Mouse (Mus musculus) CH12.LX (cell line): ENCODE measurements around the gene Tcte1. TPM values are rescaled to one million over a fixed set of nuclear protein-coding genes. Genes with fewer than 3 reads are reported as not detected.

Experiments used
- DNase-seq: peaks from one replicate; pipeline ENCODE4 v3.0.0-alpha.2; 2013; ENCODE audit errors: extremely low read depth
- H3K27ac ChIP-seq: 2 replicates; pipeline ENCODE4 v1.5.1; 2012; ENCODE audit warnings: low read depth, mild to moderate bottlenecking, control low read depth, moderate library complexity; ENCODE audit not compliant: insufficient read depth
- H3K27me3 ChIP-seq: replicated peaks from 2 replicates; pipeline ENCODE3; 2012; ENCODE audit warnings: inconsistent platforms
- H3K36me3 ChIP-seq, 2 experiments: replicated peaks in 1 of 2; 2 replicates each; pipeline versions ENCODE3 to v1.6.1; 2012; ENCODE audit warnings: inconsistent platforms in 1 of 2, low read length in 1 of 2, mild to moderate bottlenecking in 1 of 2, mixed read lengths in 1 of 2, moderate library complexity in 1 of 2; ENCODE audit not compliant: control insufficient read depth in 1 of 2, insufficient read depth in 1 of 2
- H3K4me1 ChIP-seq, 2 experiments: 2 replicates each; pipeline ENCODE4 v1.6.1; 2012; ENCODE audit warnings: inconsistent platforms in 1 of 2, moderate library complexity in 1 of 2; ENCODE audit not compliant: insufficient read depth in 2 of 2, control insufficient read depth in 1 of 2
- H3K4me2 ChIP-seq: 2 replicates; pipeline ENCODE4 v1.6.1; 2012; ENCODE audit warnings: low read depth, mild to moderate bottlenecking, control low read depth; ENCODE audit not compliant: poor library complexity, insufficient read depth, severe bottlenecking
- H3K4me3 ChIP-seq, 3 experiments: fragments of 150-350 bp in 1 of 3; sonication (generic) in 1 of 3; replicated peaks in 1 of 3; 2 replicates each; pipeline versions ENCODE3 to v1.5.1; 2011 to 2012; ENCODE audit warnings: low read depth in 2 of 3, low read length in 2 of 3, mild to moderate bottlenecking in 2 of 3, moderate library complexity in 2 of 3, control low read depth in 1 of 3, improper control_type of control experiment in 1 of 3, inconsistent platforms in 1 of 3, mixed read lengths in 1 of 3; ENCODE audit not compliant: poor library complexity in 1 of 3
- H3K79me2 ChIP-seq: replicated peaks from 2 replicates; pipeline ENCODE4 v1.6.1; 2012; ENCODE audit warnings: mild to moderate bottlenecking, moderate library complexity; ENCODE audit not compliant: control insufficient read depth, poor library complexity, insufficient read depth, severe bottlenecking; ENCODE audit errors: extremely low read depth
- H3K9ac ChIP-seq: 2 replicates; pipeline ENCODE4 v1.6.1; 2012; ENCODE audit warnings: low read depth, mild to moderate bottlenecking, control low read depth, moderate library complexity; ENCODE audit not compliant: insufficient read depth
- H3K9me3 ChIP-seq: replicated peaks from 2 replicates; pipeline ENCODE3; 2012; ENCODE audit warnings: low read length, inconsistent platforms, mixed read lengths
- BHLHE40 ChIP-seq: IDR thresholded peaks from 2 replicates; pipeline ENCODE4 v1.6.1; 2011; ENCODE audit warnings: mild to moderate bottlenecking, low read depth, low read length, improper control_type of control experiment
- CHD1 ChIP-seq: IDR thresholded peaks from 2 replicates; pipeline ENCODE4 v1.6.1; 2012; ENCODE audit warnings: low read depth, low read length, improper control_type of control experiment, inconsistent platforms
- CHD2 ChIP-seq: IDR thresholded peaks from 2 replicates; pipeline ENCODE4 v1.6.1; 2011; ENCODE audit warnings: low read length, improper control_type of control experiment
- CTCF ChIP-seq, 2 experiments: IDR thresholded peaks in 1 of 2; conservative IDR thresholded peaks in 1 of 2; 2 replicates each; pipeline ENCODE4 v1.5.1; 2011 to 2012; ENCODE audit warnings: low read depth in 2 of 2, low read length in 2 of 2, improper control_type of control experiment in 1 of 2, inconsistent platforms in 1 of 2, mild to moderate bottlenecking in 1 of 2, moderate library complexity in 1 of 2
- E2F4 ChIP-seq: IDR thresholded peaks from 2 replicates; pipeline ENCODE4 v1.6.1; 2011; ENCODE audit warnings: low read depth, low read length, improper control_type of control experiment; ENCODE audit not compliant: insufficient replicate concordance
- ELF1 ChIP-seq: IDR thresholded peaks from 2 replicates; pipeline ENCODE4 v1.6.1; 2014; ENCODE audit warnings: low read depth, mild to moderate bottlenecking, inconsistent platforms, low read length, improper control_type of control experiment
- EP300 ChIP-seq: IDR thresholded peaks from 2 replicates; pipeline ENCODE4 v1.6.1; 2011; ENCODE audit warnings: low read length, improper control_type of control experiment
- ETS1 ChIP-seq: conservative IDR thresholded peaks from 2 replicates; pipeline ENCODE4 v1.6.1; 2012; ENCODE audit warnings: low read depth, mild to moderate bottlenecking, inconsistent platforms, low read length, improper control_type of control experiment, moderate library complexity
- GABPA ChIP-seq: IDR thresholded peaks from 2 replicates; pipeline ENCODE4 v1.6.1; 2012; ENCODE audit warnings: low read depth, low read length, improper control_type of control experiment, inconsistent platforms; ENCODE audit not compliant: insufficient replicate concordance
- HCFC1 ChIP-seq: IDR thresholded peaks from 2 replicates; pipeline ENCODE4 v1.6.1; 2012; ENCODE audit warnings: low read depth, mild to moderate bottlenecking, inconsistent platforms, low read length, improper control_type of control experiment
- IRF4 ChIP-seq: IDR thresholded peaks from 2 replicates; pipeline ENCODE4 v1.6.1; 2014; ENCODE audit warnings: low read depth, mild to moderate bottlenecking, inconsistent platforms, low read length, improper control_type of control experiment
- JUN ChIP-seq: IDR thresholded peaks from 2 replicates; pipeline ENCODE4 v1.6.1; 2011; ENCODE audit warnings: low read depth, mild to moderate bottlenecking, low read length, improper control_type of control experiment, moderate library complexity; ENCODE audit not compliant: insufficient read depth
- JUND ChIP-seq: conservative IDR thresholded peaks from 2 replicates; pipeline ENCODE4 v1.6.1; 2011; ENCODE audit warnings: low read depth, low read length, improper control_type of control experiment
- KAT2A ChIP-seq: IDR thresholded peaks from 2 replicates; pipeline ENCODE4 v1.6.1; 2012; ENCODE audit warnings: low read length, improper control_type of control experiment, inconsistent platforms; ENCODE audit not compliant: insufficient replicate concordance
- MAFK ChIP-seq: IDR thresholded peaks from 2 replicates; pipeline ENCODE4 v1.6.1; 2011; ENCODE audit warnings: low read length, improper control_type of control experiment; ENCODE audit not compliant: insufficient replicate concordance
- MAX ChIP-seq: IDR thresholded peaks from 2 replicates; pipeline ENCODE4 v1.6.1; 2011; ENCODE audit warnings: low read length, improper control_type of control experiment
- MAZ ChIP-seq: IDR thresholded peaks from 2 replicates; pipeline ENCODE4 v1.6.1; 2012; ENCODE audit warnings: low read depth, mild to moderate bottlenecking, inconsistent platforms, low read length, improper control_type of control experiment, moderate library complexity
- MEF2A ChIP-seq: IDR thresholded peaks from 2 replicates; pipeline ENCODE4 v1.6.1; 2014; ENCODE audit warnings: low read depth, mild to moderate bottlenecking, inconsistent platforms, low read length, improper control_type of control experiment, borderline replicate concordance
- MXI1 ChIP-seq: IDR thresholded peaks from 2 replicates; pipeline ENCODE4 v1.6.1; 2011; ENCODE audit warnings: mild to moderate bottlenecking, low read depth, low read length, improper control_type of control experiment
- MYC ChIP-seq: IDR thresholded peaks from 2 replicates; pipeline ENCODE4 v1.6.1; 2011; ENCODE audit warnings: low read depth, mild to moderate bottlenecking, improper control_type of control experiment, low read length
- NELFE ChIP-seq: IDR thresholded peaks from 2 replicates; pipeline ENCODE4 v1.6.1; 2011; ENCODE audit warnings: low read depth, low read length, improper control_type of control experiment
- NRF1 ChIP-seq: IDR thresholded peaks from 2 replicates; pipeline ENCODE4 v1.6.1; 2014; ENCODE audit warnings: low read depth, mild to moderate bottlenecking, inconsistent platforms, low read length, improper control_type of control experiment, moderate library complexity
- PAX5 ChIP-seq: IDR thresholded peaks from 2 replicates; pipeline ENCODE4 v1.6.1; 2012; ENCODE audit warnings: low read length, inconsistent platforms, mixed read lengths
- POLR2A ChIP-seq: IDR thresholded peaks from 2 replicates; pipeline ENCODE4 v1.6.1; 2011; ENCODE audit warnings: low read depth, mild to moderate bottlenecking, improper control_type of control experiment, low read length
- POLR2AphosphoS2 ChIP-seq: IDR thresholded peaks from 2 replicates; pipeline ENCODE4 v1.6.1; 2011; ENCODE audit warnings: low read depth, low read length, improper control_type of control experiment
- RAD21 ChIP-seq: IDR thresholded peaks from 2 replicates; pipeline ENCODE4 v1.6.1; 2011; ENCODE audit warnings: low read depth, mild to moderate bottlenecking, low read length, improper control_type of control experiment, moderate library complexity
- RCOR1 ChIP-seq: conservative IDR thresholded peaks from 2 replicates; pipeline ENCODE4 v1.6.1; 2012; ENCODE audit warnings: low read depth, mild to moderate bottlenecking, inconsistent platforms, low read length, improper control_type of control experiment
- SIN3A ChIP-seq: IDR thresholded peaks from 2 replicates; pipeline ENCODE4 v1.6.1; 2012; ENCODE audit warnings: low read length, improper control_type of control experiment, inconsistent platforms
- SMC3 ChIP-seq: IDR thresholded peaks from 2 replicates; pipeline ENCODE4 v1.6.1; 2011; ENCODE audit warnings: low read depth, low read length, improper control_type of control experiment
- TBP ChIP-seq: conservative IDR thresholded peaks from 2 replicates; pipeline ENCODE4 v1.6.1; 2011; ENCODE audit warnings: low read depth, low read length, improper control_type of control experiment
- TCF12 ChIP-seq: IDR thresholded peaks from 2 replicates; pipeline ENCODE4 v1.6.1; 2014; ENCODE audit warnings: low read depth, mild to moderate bottlenecking, inconsistent platforms, low read length, improper control_type of control experiment
- UBTF ChIP-seq: IDR thresholded peaks from 2 replicates; pipeline ENCODE4 v1.6.1; 2012; ENCODE audit warnings: low read depth, mild to moderate bottlenecking, inconsistent platforms, low read length, improper control_type of control experiment, moderate library complexity
- USF1 ChIP-seq: IDR thresholded peaks from 2 replicates; pipeline ENCODE4 v1.6.1; 2014; ENCODE audit warnings: low read depth, mild to moderate bottlenecking, inconsistent platforms, low read length, improper control_type of control experiment
- USF2 ChIP-seq: conservative IDR thresholded peaks from 2 replicates; pipeline ENCODE4 v1.6.1; 2011; ENCODE audit warnings: low read depth, low read length, improper control_type of control experiment
- ZC3H11A ChIP-seq: IDR thresholded peaks from 2 replicates; pipeline ENCODE4 v1.6.1; 2012; ENCODE audit warnings: low read depth, mild to moderate bottlenecking, inconsistent platforms, low read length, improper control_type of control experiment
- ZKSCAN1 ChIP-seq: IDR thresholded peaks from 2 replicates; pipeline ENCODE4 v1.6.1; 2012; ENCODE audit warnings: low read depth, inconsistent platforms, low read length, improper control_type of control experiment, borderline replicate concordance
- ZMIZ1 ChIP-seq: IDR thresholded peaks from 2 replicates; pipeline ENCODE4 v1.6.1; 2012; ENCODE audit warnings: low read depth, mild to moderate bottlenecking, inconsistent platforms, low read length, improper control_type of control experiment
- ZNF384 ChIP-seq: IDR thresholded peaks from 2 replicates; pipeline ENCODE4 v1.6.1; 2012; ENCODE audit warnings: low read depth, low read length, improper control_type of control experiment, inconsistent platforms
- dilution Hi-C: fragments of 300-500 bp; cut with MboI; formaldehyde crosslinking; loops from 2 replicates; pipeline ENCODE4 v1.14.3; 2020; ENCODE audit warnings: low sequenced_read_pairs; ENCODE audit not compliant: extremely low pct_unique_long_range_greater_than_20kb, extremely low pct_ligation_motif_present
- in situ Hi-C: fragments of 300-500 bp; cut with MboI; formaldehyde crosslinking; loops from 3 replicates; pipeline ENCODE4 v1.14.3; 2019; ENCODE audit warnings: low sequenced_read_pairs, low pct_ligation_motif_present, low pct_unique_long_range_greater_than_20kb, mixed read lengths
- polyA plus RNA-seq: library from polyadenylated mRNA; unstranded; fragments of >175 nt; gene quantifications from 2 replicates; pipeline ENCODE4 v1.2.1, GENCODE M21; 2012; ENCODE audit warnings: low read depth; ENCODE audit not compliant: insufficient read length
- total RNA-seq, 2 experiments: library from RNA; depleted of rRNA; stranded (reverse); fragments of 300-350 nt in 1 of 2; fragments of >200 nt in 1 of 2; gene quantifications; 2 replicates each; pipeline ENCODE4 v1.2.3; 2012 to 2014

The Tcte1 gene
- total and polyA plus RNA-seq, 3 experiments = not detected

GRCm38 (mm10) chr17:45555452-45556106 lies 32.3 kb downstream of the Tcte1 start, which contains the start of gene Nfkbie:
Nfkbie (plus strand) TSS chr17:45555703.
- peaks cover 37% of the 10 kb centered on the region for H3K79me2 ChIP-seq
- peaks cover 23 to 40% of the 10 kb centered on the region in 2 experiments for H3K36me3 ChIP-seq
- H3K9ac ChIP-seq = peak within 1 kb of the TSS; percentile 99
- dilution Hi-C loops = no loop called here
- peak within 1 kb of the TSS; percentile 79 for H3K4me2 ChIP-seq
- peak within 1 kb of the TSS; percentile 90 to 100 (median 99) for H3K4me3 ChIP-seq
- no peaks in the 10 kb centered on the region for H3K9me3 ChIP-seq
- peaks cover 21 to 49% of the 10 kb centered on the region in 2 experiments for H3K4me1 ChIP-seq
- H3K27me3 ChIP-seq = no peaks in the 10 kb centered on the region
- peak within 1 kb of the TSS; percentile 99 for H3K27ac ChIP-seq
- TF ChIP-seq HCFC1 = no peak
- 0 out of 2 replicates have a peak, but pooled peaks have one; percentile 45 for TF ChIP-seq EP300
- peak; percentile 82 for TF ChIP-seq TCF12
- TF ChIP-seq E2F4 = no peak
- peak; percentile 83 for TF ChIP-seq MAZ
- peak; percentile 79 for TF ChIP-seq UBTF
- TF ChIP-seq GABPA = no peak
- TF ChIP-seq MXI1 = peak; percentile 30; the same call in 1 of the 2 replicates
- no peak for TF ChIP-seq BHLHE40
- TF ChIP-seq ZMIZ1 = peak; percentile 93
- no peak for TF ChIP-seq PAX5
- peak; percentile 98 for TF ChIP-seq ELF1
- peak; percentile 84 for TF ChIP-seq ETS1
- TF ChIP-seq RCOR1 = no peak
- TF ChIP-seq ZNF384 = no peak; the same call in 1 of the 2 replicates
- TF ChIP-seq SIN3A = peak; percentile 80
- 0 out of 2 replicates have a peak, but pooled peaks have one; percentile 17 for TF ChIP-seq JUND
- no peak for TF ChIP-seq MAX
- no peak for TF ChIP-seq RAD21
- peak; percentile 29; the same call in 1 of the 2 replicates for TF ChIP-seq MAFK
- TF ChIP-seq IRF4 = peak; percentile 49; the same call in 1 of the 2 replicates
- TF ChIP-seq USF1 = no peak
- TF ChIP-seq TBP = peak; percentile 84
- TF ChIP-seq CTCF (conservative IDR thresholded peaks at IDR 0.05 in 1 of 2, IDR thresholded peaks at IDR 0.05 in 1 of 2; ENCODE audit: low read depth in 2 of 2, low read length in 2 of 2) = no peak
- TF ChIP-seq USF2 = no peak
- no peak for TF ChIP-seq JUN
- peak; percentile 66; the same call in 1 of the 2 replicates for TF ChIP-seq MEF2A
- TF ChIP-seq KAT2A = 0 out of 2 replicates have a peak, but pooled peaks have one; percentile 59
- peak; percentile 93 for TF ChIP-seq POLR2A
- no peak for TF ChIP-seq ZC3H11A
- TF ChIP-seq POLR2AphosphoS2 = peak; percentile 78; the same call in 1 of the 2 replicates
- peak; percentile 54; the same call in 1 of the 2 replicates for TF ChIP-seq CHD1
- TF ChIP-seq MYC = 0 out of 2 replicates have a peak, but pooled peaks have one; percentile 39
- no peak for TF ChIP-seq ZKSCAN1
- TF ChIP-seq NRF1 = 0 out of 2 replicates have a peak, but pooled peaks have one; percentile 15
- no peak for TF ChIP-seq SMC3
- peak; percentile 60; the same call in 1 of the 2 replicates for TF ChIP-seq CHD2
- TF ChIP-seq NELFE = peak; percentile 86
- in situ Hi-C loops = loop anchor here (5.0 kb wide), 1 partner anchor 78 kb away; the partner anchor contains the start of gene Spats1
- DNase-seq = peak; percentile 94
